Mouse (Mus musculus) urinary bladder, postnatal 14 days (tissue): Measurements from ENCODE around the gene Abr.
A peak's percentile ranks its signal among the peaks of the same experiment; 100 is the strongest.

Source experiments
- DNase-seq: peaks from one replicate; pipeline ENCODE4 v3.0.0; 2021; ENCODE audit warnings: low spot score

The Abr gene

DNA sequence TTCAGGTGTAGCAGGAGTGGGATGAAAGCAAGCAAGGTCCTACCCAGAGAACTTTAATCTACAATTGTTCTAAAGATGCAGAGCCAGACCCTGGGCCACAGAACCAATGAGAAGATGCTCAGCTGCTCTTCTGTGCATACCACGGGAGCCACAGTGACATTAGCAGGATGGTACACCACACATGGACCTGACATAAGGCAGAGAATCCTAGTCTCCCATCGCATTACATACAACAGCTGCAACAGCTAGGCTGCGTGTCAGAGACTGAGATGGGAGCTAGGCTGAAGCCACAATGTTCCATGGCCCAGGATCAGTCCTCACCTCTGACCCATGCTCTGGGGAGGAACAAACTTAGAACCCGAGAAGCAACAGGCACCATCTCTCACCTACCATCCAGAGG is 104.0 kb downstream of the Abr start:
- no peak for DNase-seq

GRCm38 (mm10) chr11:76516951-76517350 is 105.2 kb downstream of the Abr start:
- DNase-seq = no peak

GRCm38 (mm10) chr11:76515123-76515522 is 107.0 kb downstream of the Abr start:
- no peak for DNase-seq

DNA sequence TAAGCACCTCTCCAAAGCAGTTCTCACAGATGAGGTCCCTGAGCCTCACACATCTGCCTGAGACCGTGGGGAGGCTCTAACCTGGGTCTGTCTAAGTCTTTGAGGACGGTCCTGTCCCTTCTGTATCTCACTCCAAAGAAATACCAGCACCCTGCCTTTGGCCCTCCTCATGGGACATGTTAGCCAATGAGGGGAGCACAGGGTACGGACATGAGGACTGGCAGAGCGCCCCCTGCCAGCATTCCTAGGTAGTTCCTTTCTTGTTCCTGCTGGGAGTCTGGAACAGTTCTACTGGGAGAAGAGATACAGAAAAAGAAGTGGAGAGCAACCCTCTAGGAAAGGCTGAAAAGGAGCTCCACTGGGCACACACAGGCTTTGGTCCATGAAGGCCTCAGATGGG is 111.1 kb downstream of the Abr start:
- DNase-seq = no peak

- DNase-seq = no peak
These were observed 112.1 kb downstream of the Abr start for GRCm38 (mm10) chr11:76509751-76510723.

GRCm38 (mm10) chr11:76508831-76509595 is 113.1 kb downstream of the Abr start:
- DNase-seq = no peak

GRCm38 (mm10) chr11:76508125-76508524 is 114.0 kb downstream of the Abr start:
- no peak for DNase-seq

- DNase-seq = no peak
These were observed 114.6 kb downstream of the Abr start for GRCm38 (mm10) chr11:76507302-76508124.

DNA sequence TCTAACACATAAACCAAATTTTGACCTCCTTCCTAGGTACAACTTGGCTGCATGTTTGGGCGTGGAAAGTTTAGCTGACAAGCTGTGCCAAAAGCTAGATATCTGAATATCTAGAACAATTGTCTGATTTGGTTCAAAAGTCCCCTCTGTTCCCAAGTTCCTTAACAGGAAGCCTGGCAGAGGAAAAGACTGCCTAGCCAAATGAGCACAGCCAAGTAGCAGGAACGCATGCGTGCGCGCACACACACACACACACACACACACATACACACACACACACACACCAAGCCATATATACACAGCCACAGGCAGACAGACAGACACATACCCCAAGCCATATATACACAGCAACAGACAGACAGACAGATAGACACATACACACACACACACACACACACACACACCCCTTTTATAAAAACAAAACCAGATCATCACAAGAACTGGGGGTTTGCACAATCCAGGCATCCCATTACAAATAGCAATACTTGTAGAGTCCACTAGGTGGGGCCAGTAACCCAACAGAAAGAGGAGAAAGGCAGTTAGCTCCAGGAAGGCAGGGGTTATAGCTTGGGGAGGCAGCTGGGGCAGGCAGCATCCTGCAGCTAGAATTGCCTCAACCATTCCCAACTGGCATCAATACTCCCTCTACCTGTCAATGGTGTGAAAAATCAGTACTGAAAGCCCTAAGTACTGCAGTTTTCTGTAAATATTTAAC is 115.4 kb downstream of the Abr start:
- DNase-seq = peak; percentile 53

- no peak for DNase-seq
These were observed 117.0 kb downstream of the Abr start for GRCm38 (mm10) chr11:76505106-76505505.

DNA sequence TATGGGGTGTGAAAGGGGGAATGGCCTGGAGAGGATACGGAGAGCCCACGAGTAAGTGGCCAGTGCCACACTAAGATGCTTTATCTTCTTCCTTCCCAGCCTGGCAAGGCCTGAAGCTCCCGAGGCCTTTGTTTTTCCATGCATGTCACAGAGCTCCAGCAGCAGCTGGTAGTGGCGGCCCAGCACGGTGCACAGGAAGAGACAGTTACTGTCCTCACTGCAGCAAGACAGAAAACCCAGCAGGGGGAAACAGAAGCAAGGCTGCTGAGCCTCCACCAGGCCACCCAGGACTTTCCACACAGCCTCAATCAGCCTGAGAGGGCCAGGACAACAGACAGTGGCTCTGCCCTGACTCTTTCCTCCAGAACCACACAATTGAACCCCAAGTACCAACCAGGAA is 118.1 kb downstream of the Abr start:
- DNase-seq = no peak

GRCm38 (mm10) chr11:76499987-76500386 is 122.1 kb downstream of the Abr start:
- DNase-seq = no peak

- no peak for DNase-seq
These were observed 122.5 kb downstream of the Abr start for GRCm38 (mm10) chr11:76499564-76499963.

GRCm38 (mm10) chr11:76497769-76498152 is 124.4 kb downstream of the Abr start:
- no peak for DNase-seq

- DNase-seq = no peak
These were observed 124.9 kb downstream of the Abr start for GRCm38 (mm10) chr11:76497066-76497768.

DNA sequence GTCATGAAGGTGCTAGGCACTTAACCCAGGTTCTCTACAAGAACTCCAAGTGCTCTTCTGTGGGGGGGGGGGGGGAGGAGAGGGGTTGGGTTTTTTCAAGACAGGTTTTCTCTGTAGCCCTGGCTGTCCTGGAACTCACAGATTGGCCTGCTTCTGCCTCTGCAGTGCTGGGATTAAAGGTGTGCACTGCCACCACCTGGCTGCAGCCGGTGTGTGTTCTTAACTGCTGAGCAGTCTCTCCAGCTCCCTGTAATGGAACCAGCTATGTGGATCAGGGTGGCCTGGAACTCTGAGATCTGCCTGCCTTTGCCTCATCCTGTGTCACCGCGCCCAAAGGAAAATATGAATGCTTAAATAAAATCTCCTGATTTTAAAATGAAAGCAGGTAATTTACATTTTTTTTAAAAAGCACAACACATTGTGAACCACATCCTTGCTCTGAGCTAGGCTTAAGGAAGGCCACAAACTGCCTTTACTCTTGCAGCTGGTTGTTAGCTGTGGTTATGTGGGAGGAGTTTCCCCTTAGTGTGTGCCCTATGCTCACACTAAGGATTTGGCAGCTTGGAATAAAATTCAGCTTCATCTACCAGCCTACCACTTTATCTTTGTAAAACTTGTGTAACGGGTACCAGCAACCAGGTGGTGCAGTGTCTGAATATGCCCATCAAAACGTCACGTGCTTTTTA is 125.9 kb downstream of the Abr start:
- peak; percentile 56 for DNase-seq

GRCm38 (mm10) chr11:76495127-76496028 is 126.7 kb downstream of the Abr start:
- DNase-seq = peak; percentile 22

GRCm38 (mm10) chr11:76494360-76495126 is 127.6 kb downstream of the Abr start:
- DNase-seq = peak; percentile 89
